ENCODE assay signal across 7 mouse cellular contexts in the genomic region with DNA sequence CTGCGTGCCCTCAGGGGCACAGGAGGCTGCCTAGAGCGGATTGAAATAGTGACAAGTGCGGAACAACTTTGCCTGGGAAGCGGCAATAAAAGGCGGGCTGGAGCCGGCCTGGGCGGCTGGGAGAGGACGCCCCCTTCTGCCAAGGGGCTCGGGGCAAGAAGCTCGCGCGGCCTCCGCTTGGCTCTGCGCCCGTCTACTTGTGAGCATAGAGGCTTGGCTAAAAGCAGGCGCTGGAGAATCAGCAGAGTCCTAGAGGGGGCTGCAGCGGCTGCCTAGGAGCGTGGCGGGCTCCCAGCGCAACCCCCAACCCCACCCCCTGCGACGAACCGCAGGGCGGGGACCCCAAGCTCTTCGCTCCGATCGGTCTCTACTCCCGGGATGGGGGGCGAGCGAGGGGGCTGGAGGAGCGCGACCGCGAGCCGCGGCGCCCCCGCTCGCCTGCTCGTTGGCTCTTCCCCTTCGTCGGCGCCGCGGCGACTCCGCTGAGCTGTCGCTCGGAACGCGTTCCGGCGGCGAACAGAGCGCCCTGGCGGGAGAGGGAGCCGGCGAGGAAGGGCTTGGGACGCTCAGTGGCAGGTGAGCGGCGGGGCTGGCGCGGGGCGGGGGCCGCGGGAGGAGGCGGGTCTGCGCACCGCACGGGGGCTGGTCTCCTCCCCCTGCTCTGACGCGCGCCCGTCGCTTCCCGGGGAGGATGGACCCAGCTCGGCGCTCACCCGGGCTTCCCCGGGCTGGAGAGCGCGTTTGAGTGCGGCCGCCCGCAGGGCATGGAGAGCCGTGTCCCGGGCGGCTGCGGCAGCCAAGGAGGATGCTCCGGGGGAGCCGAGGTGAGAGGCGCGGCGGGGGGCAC.
DNase-seq lines count a peak whose midpoint lies in the region; ATAC-seq and TF ChIP-seq lines count a peak whose summit lies in the region.

No protein-coding gene starts in this region.

- no peaks in the 10 kb centered on the region for H3K9me3 ChIP-seq in heart, embryonic 10.5 days
- H3K9me3 ChIP-seq in kidney, embryonic 15.5 days (replicated peaks): no peaks in the 10 kb centered on the region
- H3K9me3 ChIP-seq in limb, embryonic 13.5 days: no peaks in the 10 kb centered on the region

- H3K36me3 ChIP-seq in heart, embryonic 10.5 days: no peaks in the 10 kb centered on the region
- H3K36me3 ChIP-seq in kidney, embryonic 15.5 days: no peaks in the 10 kb centered on the region
- H3K36me3 ChIP-seq in limb, embryonic 13.5 days: no peaks in the 10 kb centered on the region

- TF ChIP-seq CTCF in brain, embryonic 14.5 days (IDR thresholded peaks at IDR 0.05; ENCODE audit: borderline replicate concordance, extremely low read depth, insufficient read depth, insufficient read length): peak; percentile 4; the same call in 1 of the 2 replicates

- peak overlapping the region; percentile 64; the same call in 1 of the 2 replicates for H3K27ac ChIP-seq in heart, embryonic 10.5 days
- H3K27ac ChIP-seq in kidney, embryonic 15.5 days: peak overlapping the region; percentile 64
- no peak overlapping the region; the same call in 1 of the 2 replicates for H3K27ac ChIP-seq in limb, embryonic 13.5 days

- peak overlapping the region; percentile 58 for H3K9ac ChIP-seq in kidney, embryonic 15.5 days
- peak overlapping the region; percentile 73 for H3K9ac ChIP-seq in limb, embryonic 13.5 days

- WGBS in heart, embryonic 10.5 days: under 1% methylated on average over 94 of the region's 94 CpGs
- WGBS in kidney, embryonic 15.5 days: under 1% methylated on average over 56 of the region's 94 CpGs
- under 1% methylated on average over 56 of the region's 94 CpGs for WGBS in limb, embryonic 13.5 days

- peak; percentile 33 for TF ChIP-seq POLR2A in brain, embryonic 14.5 days (IDR thresholded peaks at IDR 0.05; ENCODE audit: borderline replicate concordance, extremely low read depth, insufficient read depth, insufficient read length, poor library complexity, severe bottlenecking)

- peak; percentile 92 for ATAC-seq in kidney, embryonic 15.5 days (replicated peaks; ENCODE audit: low FRiP score)
- peak; percentile 81 for ATAC-seq in limb, embryonic 13.5 days (ENCODE audit: low FRiP score, low read depth)

- H3K4me1 ChIP-seq in heart, embryonic 10.5 days: peaks cover 21% of the 10 kb centered on the region
- H3K4me1 ChIP-seq in kidney, embryonic 15.5 days: peaks cover 31% of the 10 kb centered on the region
- H3K4me1 ChIP-seq in limb, embryonic 13.5 days: peaks cover 28% of the 10 kb centered on the region

- peak overlapping the region; percentile 98 for H3K4me2 ChIP-seq in kidney, embryonic 15.5 days
- peak overlapping the region; percentile 94 for H3K4me2 ChIP-seq in limb, embryonic 13.5 days (replicated peaks)

- H3K27me3 ChIP-seq in heart, embryonic 10.5 days (ENCODE audit: insufficient read depth, poor library complexity, severe bottlenecking): peaks cover 71% of the 10 kb centered on the region
- H3K27me3 ChIP-seq in kidney, embryonic 15.5 days: peaks cover 74% of the 10 kb centered on the region
- peaks cover 62% of the 10 kb centered on the region for H3K27me3 ChIP-seq in limb, embryonic 13.5 days

- peak; percentile 94 for DNase-seq in brain, embryonic 14.5 days (ENCODE audit: low read depth)
- peak; percentile 79 for DNase-seq in embryo, embryonic 9.5 days (ENCODE audit: extremely low spot score)
- peak; percentile 77 for DNase-seq in heart, embryonic 10.5 days (ENCODE audit: low spot score)
- DNase-seq in neural tube, embryonic 10.5 days (ENCODE audit: extremely low spot score, low spot score): peak; percentile 79
- DNase-seq in urinary bladder, postnatal 14 days (ENCODE audit: low spot score): peak; percentile 69

- peak overlapping the region; percentile 74 for H3K4me3 ChIP-seq in heart, embryonic 10.5 days
- peak overlapping the region; percentile 69 for H3K4me3 ChIP-seq in kidney, embryonic 15.5 days (replicated peaks)
- H3K4me3 ChIP-seq in limb, embryonic 13.5 days: peak overlapping the region; percentile 71
